Mouse (Mus musculus) R1 (cell line): Measurements from ENCODE around the gene Parp8.

Experiments
- DNase-seq: peaks from one replicate; pipeline ENCODE4 v3.0.0-alpha.2; 2018; ENCODE audit warnings: low read depth, low spot score

Parp8 gene

GRCm38 (mm10) chr13:116870221-116870620 lies 155.1 kb downstream of the Parp8 start:
- DNase-seq, result no peak

GRCm38 (mm10) chr13:116843937-116844336 lies 181.4 kb downstream of the Parp8 start:
- no peak for DNase-seq

GRCm38 (mm10) chr13:116830984-116831383 lies 194.4 kb downstream of the Parp8 start:
- no peak for DNase-seq

GRCm38 (mm10) chr13:116829015-116829414 lies 196.3 kb downstream of the Parp8 start:
- DNase-seq, result no peak

- peak; percentile 53 for DNase-seq
Measured at GRCm38 (mm10) chr13:116811456-116811855, 213.9 kb downstream of the Parp8 start.
